Mouse (Mus musculus) limb, embryonic 13.5 days (tissue): Measurements from ENCODE around the gene Vmn2r-ps159. TPM values are rescaled to one million over a fixed set of nuclear protein-coding genes. Genes with fewer than 3 reads are reported as not detected.
"Not testable (repeated sequence)": the region's sequence is repeated elsewhere in the genome, so short reads cannot be mapped to it uniquely, and the experiment has no call there.

ENCODE experiments used
- ATAC-seq: fragments of 200-750 bp; cut with Nextera tagmentation; 2 replicates; pipeline ENCODE4 v1.8.0; 2017; ENCODE audit warnings: low read depth, moderate number of reproducible peaks, moderate TSS enrichment; ENCODE audit not compliant: low FRiP score
- H3K27ac ChIP-seq: fragments of 300-500 bp; sonication (generic); 2 replicates; pipeline ENCODE4 v1.5.1; 2015; ENCODE audit warnings: inconsistent platforms, mild to moderate bottlenecking, moderate library complexity
- H3K27me3 ChIP-seq: fragments of 300-500 bp; sonication (generic); 2 replicates; pipeline ENCODE4 v1.6.1; 2015; ENCODE audit warnings: mild to moderate bottlenecking, inconsistent platforms
- H3K36me3 ChIP-seq: fragments of 300-500 bp; sonication (generic); 2 replicates; pipeline ENCODE4 v1.6.1; 2015; ENCODE audit warnings: inconsistent platforms, mild to moderate bottlenecking, moderate library complexity
- H3K4me1 ChIP-seq: fragments of 300-500 bp; sonication (generic); 2 replicates; pipeline ENCODE4 v1.6.1; 2015; ENCODE audit warnings: inconsistent platforms
- H3K4me2 ChIP-seq: fragments of 300-500 bp; sonication (generic); replicated peaks from 2 replicates; pipeline ENCODE4 v1.6.1; 2015; ENCODE audit warnings: inconsistent platforms, mild to moderate bottlenecking, moderate library complexity
- H3K4me3 ChIP-seq: fragments of 300-500 bp; sonication (generic); 2 replicates; pipeline ENCODE4 v1.5.1; 2015; ENCODE audit warnings: moderate library complexity, mild to moderate bottlenecking, inconsistent platforms
- H3K9ac ChIP-seq: fragments of 300-500 bp; sonication (generic); 2 replicates; pipeline ENCODE4 v1.6.1; 2015; ENCODE audit warnings: mild to moderate bottlenecking, inconsistent platforms
- H3K9me3 ChIP-seq: fragments of 300-500 bp; sonication (generic); 2 replicates; pipeline ENCODE4 v1.6.1; 2016; ENCODE audit warnings: inconsistent platforms
- WGBS: fragments of 180-500 bp; shearing (Covaris S2); methylation state at CpG from one replicate; pipeline ENCODE4 v1.1.7; 2015; 5-methylcytosine and 5-hydroxymethylcytosine counted together
- polyA plus RNA-seq: library from polyadenylated mRNA; unstranded; fragments of >200 nt; fragmentation: Nextera tagmentation; extraction: Ambion mirVana; gene quantifications from 2 replicates; pipeline ENCODE4 v1.2.1, GENCODE M21; 2015

The Vmn2r-ps159 gene
- polyA plus RNA-seq = not detected in 2 replicates

DNA sequence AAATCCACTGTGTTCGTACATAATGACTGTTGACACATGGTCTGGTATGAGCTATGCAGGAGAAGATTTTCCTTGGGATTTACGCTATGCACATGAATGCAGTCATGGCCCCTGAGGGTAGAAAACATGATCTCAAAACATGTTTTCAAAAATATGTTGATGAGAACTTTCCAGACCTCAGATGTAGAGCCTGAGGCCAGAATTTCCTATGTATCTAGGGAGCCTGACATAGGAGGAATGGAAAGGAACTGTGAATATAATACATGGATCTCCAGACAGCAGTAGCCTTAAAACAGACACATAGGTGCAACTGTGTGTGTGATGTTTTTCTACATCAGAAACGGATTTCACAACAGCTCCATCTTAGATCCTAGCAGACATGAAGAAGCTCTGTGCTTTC lies at the start of gene Vmn2r-ps159:
Gene Vmn2r-ps159 (plus strand): TSS at position 301 of the 400 bp plus-strand sequence.
- H3K9ac ChIP-seq, H3K36me3 ChIP-seq, H3K9me3 ChIP-seq, H3K27me3 ChIP-seq, H3K4me2 ChIP-seq, H3K4me1 ChIP-seq, H3K27ac ChIP-seq, ATAC-seq, H3K4me3 ChIP-seq: not testable (repeated sequence)
- 71% methylated on average over 3 of the region's 3 CpGs for WGBS

DNA sequence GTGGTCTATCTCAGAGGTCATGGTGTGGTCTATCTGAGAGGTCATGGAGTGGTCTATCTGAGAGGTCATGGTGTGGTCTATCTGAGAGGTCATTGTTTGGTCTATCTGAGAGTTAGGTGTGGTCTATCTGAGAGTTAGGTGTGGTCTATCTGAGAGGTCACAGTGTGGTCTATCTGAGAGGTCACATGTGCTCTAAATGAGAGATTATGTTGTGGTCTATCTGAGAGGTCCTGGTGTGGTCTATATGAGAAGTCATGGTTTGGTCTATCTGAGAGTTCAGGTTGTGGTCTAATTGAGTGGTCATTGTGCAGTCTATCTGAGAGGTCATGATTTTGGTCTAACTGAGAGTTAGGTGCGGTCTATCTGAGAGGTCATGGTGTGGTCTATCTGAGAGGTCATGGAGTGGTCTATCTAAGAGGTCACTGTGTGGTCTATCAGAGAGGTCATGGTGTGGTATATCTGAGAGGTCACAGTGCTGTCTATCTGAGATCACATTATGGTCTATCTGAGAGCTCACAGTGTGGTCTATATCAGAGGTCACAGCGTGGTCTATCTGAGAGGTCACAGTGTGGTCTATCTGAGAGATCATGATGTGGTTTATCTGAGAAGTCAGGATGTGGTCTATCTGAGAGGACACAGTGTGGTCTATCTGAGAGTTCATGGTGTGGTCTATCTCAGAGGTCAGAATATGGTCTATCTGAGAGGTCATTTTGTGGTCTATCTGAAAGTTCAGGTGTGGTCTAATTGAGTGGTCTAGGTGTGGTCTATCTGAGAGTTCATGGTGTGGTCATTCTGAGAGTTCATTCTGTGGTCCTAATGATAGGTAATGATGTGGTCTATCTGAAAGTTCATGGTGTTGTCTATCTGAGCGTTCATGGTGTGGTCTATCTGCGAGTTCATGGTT lies 10.9 kb downstream of the Vmn2r-ps159 start:
- H3K4me2 ChIP-seq, H3K4me1 ChIP-seq, H3K9ac ChIP-seq, H3K36me3 ChIP-seq, H3K27ac ChIP-seq, H3K4me3 ChIP-seq, H3K27me3 ChIP-seq: not testable (repeated sequence)
- WGBS = 78% methylated on average over 4 of the region's 4 CpGs
- H3K9me3 ChIP-seq = peaks cover 20% of the 10 kb centered on the region
- peak; percentile 42; the same call in 1 of the 2 replicates for ATAC-seq

DNA sequence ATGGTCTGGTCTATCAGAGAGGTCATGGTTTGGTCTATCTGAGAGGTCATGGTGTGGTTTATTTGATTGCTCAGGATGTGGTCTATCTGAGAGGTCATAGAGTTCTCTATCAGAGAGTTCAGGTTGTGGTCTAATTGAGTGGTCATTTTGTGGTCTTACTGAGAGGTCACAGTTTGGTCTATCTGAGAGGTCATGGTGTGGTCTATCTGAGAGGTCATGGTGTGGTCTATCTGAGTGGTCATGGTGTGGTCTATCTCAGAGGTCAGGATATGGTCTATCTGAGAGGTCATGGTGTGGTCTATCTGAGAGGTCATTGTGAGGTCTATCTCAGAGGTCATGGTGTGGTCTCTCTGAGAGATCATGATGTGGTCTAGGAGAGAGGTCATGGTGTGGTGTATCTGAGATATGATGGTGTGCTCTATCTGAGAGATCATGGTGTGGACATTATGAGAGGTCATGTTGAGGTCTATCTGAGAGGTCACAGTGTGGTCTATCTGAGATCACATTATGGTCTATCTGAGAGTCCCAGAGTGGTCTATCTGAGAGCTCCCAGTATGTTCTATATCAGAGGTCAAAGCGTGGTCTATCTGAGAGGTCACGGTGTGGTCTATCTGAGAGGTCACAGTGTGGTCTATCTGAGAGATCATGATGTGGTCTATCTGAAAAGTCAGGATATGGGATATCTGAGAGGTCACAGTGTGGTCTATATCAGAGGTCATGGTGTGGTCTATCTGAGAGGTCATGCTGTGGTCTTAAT lies 11.8 kb downstream of the Vmn2r-ps159 start:
- Histone ChIP-seq H3K9ac (no peak overlapping the region), H3K27ac (no peak overlapping the region), H3K9me3 (peaks cover 20% of the 10 kb centered on the region), H3K4me2 (no peak overlapping the region), H3K4me1 (no peaks in the 10 kb centered on the region), H3K27me3 (no peaks in the 10 kb centered on the region), H3K4me3 (no peak overlapping the region), H3K36me3 (no peaks in the 10 kb centered on the region)
- ATAC-seq = peak; percentile 66
- WGBS = 86% methylated on average over 2 of the region's 2 CpGs

DNA sequence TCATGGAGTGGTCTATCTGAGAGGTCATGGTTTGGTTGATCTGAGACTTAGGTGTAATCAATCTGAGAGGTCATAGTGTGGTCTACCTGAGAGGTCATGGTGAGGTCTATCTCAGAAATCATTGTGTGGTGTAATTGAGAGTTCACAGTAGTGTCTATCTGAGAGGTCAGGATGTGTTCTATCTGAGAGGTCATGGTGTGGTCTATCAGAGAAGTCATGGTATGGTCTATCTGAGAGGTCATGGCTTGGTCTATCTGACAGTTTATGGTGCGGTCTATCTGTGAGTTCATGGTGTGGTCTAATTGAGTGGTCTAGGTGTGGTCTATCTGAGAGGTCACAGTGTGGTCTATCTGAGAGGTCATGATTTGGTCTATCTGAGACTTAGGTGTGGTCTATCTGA lies 12.4 kb downstream of the Vmn2r-ps159 start:
- Histone ChIP-seq H3K36me3 (no peaks in the 10 kb centered on the region), H3K9ac (no peak overlapping the region), H3K27me3 (no peaks in the 10 kb centered on the region), H3K4me3 (no peak overlapping the region), H3K4me1 (no peaks in the 10 kb centered on the region), H3K9me3 (peaks cover 20% of the 10 kb centered on the region), H3K27ac (no peak overlapping the region), H3K4me2 (no peak overlapping the region)
- 85% methylated on average over 1 of the region's 1 CpGs for WGBS
- ATAC-seq = peak; percentile 42; the same call in 1 of the 2 replicates

DNA sequence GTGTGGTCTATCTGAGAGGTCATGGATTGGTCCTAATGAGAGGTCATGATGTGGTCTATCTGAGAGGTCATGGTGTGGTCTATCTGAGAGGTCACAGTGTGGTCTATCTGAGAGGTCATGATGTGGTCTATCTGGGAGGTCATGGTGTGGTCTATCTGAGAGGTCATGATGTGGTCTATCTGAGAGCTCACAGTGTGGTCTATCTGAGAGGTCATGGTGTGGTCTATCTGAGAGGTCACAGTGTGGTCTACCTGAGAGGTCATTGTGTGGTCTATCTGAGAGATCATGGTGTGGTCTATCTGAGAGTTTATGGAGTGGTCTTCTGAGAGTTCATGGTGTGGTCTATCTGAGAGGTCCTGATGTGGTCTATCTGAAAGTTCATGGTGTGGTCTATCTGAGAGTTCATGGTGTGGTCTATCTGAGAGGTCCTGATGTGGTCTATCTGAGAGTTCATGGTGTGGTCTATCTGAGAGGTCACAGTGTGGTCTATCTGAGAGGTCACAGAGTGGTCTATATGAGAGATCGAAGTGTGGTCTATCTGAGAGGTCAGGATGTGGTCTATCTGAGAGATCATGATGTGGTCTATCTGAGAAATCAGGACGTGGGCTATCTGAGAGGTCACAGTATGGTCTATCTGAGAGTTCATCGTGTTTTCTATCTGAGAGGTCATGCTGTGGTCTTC lies 26.0 kb downstream of the Vmn2r-ps159 start:
- WGBS = 65% methylated on average over 3 of the region's 3 CpGs
- not testable (repeated sequence) for H3K4me1 ChIP-seq, H3K36me3 ChIP-seq, H3K9me3 ChIP-seq, H3K27ac ChIP-seq, H3K4me3 ChIP-seq, H3K27me3 ChIP-seq, H3K9ac ChIP-seq, H3K4me2 ChIP-seq
- peak; percentile 64; the same call in 1 of the 2 replicates for ATAC-seq

Other genes with a start within 250 kb of the Vmn2r-ps159 start
- gene 9430015G10Rik, start 221.1 kb upstream of the Vmn2r-ps159 start, polyA plus RNA-seq = 45.2 and 48.7 TPM in 2 replicates
- 0.48 and 0.72 TPM in 2 replicates for gene Rnf223, start 200.6 kb upstream of the Vmn2r-ps159 start, polyA plus RNA-seq
- 69.5 and 73.9 TPM in 2 replicates for gene Agrn, start 133.6 kb upstream of the Vmn2r-ps159 start, polyA plus RNA-seq
- 1.5 and 2.4 TPM in 2 replicates for gene Isg15, start 130.3 kb upstream of the Vmn2r-ps159 start, polyA plus RNA-seq
- 2.0 and 2.3 TPM in 2 replicates for gene AW011738, start 127.8 kb upstream of the Vmn2r-ps159 start, polyA plus RNA-seq
- gene Perm1, start 115.2 kb upstream of the Vmn2r-ps159 start, polyA plus RNA-seq = 0.59 and 0.66 TPM in 2 replicates
- gene Plekhn1, start 96.2 kb upstream of the Vmn2r-ps159 start, polyA plus RNA-seq = 24.6 and 24.9 TPM in 2 replicates
- 68.8 and 71.5 TPM in 2 replicates for gene Noc2l, start 95.1 kb upstream of the Vmn2r-ps159 start, polyA plus RNA-seq
- 0.42 and 0.47 TPM in 2 replicates for gene Samd11, start 75.4 kb upstream of the Vmn2r-ps159 start, polyA plus RNA-seq